Mouse (Mus musculus) cerebellum, adult 11-12 months (tissue): ENCODE data around the gene Cyp2b19.
A peak's percentile ranks its signal among the peaks of the same experiment; 100 is the strongest.
"Not testable (repeated sequence)": the region's sequence is repeated elsewhere in the genome, so short reads cannot be mapped to it uniquely, and the experiment has no call there.

Experiments
- DNase-seq: peaks from one replicate; pipeline ENCODE4 v3.0.0; 2022

Cyp2b19 gene

DNA sequence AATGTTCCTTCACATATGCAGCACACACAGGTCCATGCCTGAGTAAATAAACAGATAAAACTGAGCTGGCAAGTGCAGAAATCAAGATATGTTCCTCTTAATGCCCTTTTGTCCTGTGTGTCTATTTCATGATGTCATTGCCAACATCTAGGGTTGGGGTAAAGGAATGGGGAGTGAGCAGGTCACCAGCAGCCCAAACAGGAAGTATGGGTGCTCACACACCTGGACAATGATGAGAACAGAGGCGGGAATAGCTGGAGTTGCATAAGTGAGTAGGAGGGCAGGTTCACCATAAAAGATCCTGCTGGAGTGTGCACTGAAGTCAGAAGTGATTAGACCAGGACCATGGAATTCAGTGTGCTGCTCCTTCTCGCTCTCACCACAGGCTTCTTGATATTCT lies at the start of gene Cyp2b19:
TSS of gene Cyp2b19 (plus strand) at position 301 of the 400 bp plus-strand sequence.
- DNase-seq = no peak

DNA sequence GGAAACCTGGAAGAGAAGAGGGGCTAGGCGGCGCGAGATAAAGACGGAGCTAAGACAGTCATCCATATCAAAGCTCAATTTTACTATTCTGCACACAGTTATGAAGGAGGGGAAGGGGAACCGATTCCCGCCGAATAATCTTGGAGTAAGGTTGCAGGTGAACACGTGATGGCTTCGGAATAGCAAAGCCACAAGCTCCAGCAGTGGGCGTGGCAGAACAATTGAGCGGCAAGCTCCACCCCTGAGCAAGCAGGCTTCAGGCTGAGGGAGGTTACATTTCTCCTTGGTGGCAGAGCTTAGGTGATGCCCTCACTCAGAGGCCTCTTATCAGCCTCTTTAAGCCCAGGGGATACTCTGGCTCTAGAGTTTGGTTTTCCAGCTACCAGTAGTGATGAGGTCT lies 45.9 kb upstream of the Cyp2b19 start:
- DNase-seq = no peak

DNA sequence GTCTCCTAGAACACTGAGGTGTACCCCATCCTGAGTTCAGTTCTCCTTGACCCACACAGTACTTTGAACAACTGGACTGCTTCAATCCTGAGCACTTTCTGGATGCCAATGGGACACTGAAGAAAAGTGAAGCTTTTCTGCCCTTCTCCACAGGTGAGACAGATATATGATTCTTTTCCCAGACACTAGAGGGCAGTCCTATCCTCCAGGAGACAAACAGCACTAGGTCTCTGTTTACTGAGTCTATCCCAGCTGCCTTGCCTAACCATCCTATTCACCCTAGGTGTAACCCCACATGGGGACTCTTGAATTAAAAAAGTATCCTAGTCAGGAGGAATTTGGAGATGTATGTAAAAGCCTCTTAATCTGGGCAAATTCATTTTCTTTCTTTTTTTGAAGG lies 18.0 kb upstream of the Cyp2b19 start:
- no peak for DNase-seq

DNA sequence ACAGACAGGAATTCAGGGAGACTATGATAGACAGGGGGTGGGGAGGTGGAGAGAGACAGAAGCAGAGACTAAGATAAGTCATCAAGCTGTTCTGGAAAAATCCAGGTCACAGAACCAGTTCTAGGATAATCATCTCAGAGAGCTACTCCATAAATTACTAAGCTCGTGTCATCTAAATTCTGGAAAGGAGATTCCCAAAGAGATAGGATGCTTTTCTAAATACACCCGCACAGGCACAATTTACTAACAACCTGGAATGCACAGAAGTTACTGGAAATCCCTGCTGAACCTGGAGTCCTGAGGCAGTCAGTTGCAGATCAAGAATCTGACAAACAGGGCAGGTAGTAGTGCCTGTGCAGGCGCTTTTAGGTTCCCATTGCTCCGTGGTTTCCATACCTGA lies 13.0 kb upstream of the Cyp2b19 start:
- DNase-seq = no peak

DNA sequence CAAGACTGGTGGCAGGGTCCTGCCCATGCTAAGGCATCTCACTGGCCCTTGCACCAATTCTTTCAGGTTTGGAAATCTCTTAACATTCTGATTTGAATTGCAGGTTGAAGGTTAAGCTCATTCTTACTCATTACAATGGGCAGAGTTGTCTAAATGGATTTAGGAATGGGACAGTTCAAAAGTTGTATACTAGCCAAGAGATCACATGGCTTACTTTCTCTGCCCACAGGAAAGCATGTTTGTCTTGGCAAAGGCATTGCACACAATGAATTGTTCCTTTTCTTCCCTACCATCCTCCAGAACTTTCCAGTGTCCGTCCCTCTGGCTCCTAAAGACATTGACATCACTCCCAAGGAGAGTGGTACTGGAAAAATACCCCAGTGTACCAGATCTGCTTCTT lies 11.5 kb upstream of the Cyp2b19 start:
- DNase-seq = no peak

DNA sequence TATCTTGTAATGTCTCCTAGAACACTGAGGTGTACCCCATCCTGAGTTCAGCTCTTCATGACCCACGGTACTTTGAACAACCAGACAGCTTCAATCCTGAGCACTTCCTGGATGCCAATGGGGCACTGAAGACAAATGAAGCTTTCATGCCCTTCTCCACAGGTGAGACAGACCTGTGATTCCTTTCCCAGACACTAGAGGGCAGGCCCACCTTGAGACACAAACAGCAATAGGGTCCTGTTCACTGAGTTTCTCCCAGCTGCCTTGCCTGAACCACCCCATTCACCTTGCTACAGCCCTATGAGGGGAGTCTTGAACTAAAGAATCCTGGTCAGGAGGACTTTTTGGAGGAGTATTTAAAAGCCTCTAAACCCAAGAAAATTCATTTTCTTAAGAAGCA lies 10.1 kb downstream of the Cyp2b19 start:
- DNase-seq = no peak

DNA sequence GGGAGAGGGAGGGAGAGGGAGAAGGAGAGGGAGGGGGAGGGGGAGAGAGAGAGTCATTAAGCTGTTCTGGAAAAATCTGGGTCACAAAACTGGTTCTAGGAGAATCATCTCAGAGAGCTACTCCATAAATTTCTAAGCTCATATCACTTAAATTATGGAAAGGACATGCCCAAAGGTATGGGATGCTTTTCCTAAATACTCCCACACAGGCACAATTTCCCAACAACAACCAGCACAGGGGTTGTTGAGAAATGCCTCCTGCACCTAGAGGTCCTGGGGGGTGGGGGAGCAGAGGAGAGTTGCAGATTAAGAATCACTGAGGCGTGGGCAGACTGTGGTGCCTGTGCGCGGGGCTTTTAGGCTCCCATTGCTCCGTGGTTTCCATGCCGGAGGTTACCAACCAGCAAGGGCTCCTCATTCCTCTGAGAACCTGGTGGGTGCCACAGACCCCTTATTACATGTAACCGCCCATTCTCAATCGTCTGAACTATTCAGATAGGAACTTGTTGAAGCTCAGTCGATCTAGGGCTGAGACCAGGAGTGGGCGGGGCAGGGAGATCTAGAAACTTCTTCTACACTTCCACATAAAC lies 13.0 kb downstream of the Cyp2b19 start:
- DNase-seq = no peak

DNA sequence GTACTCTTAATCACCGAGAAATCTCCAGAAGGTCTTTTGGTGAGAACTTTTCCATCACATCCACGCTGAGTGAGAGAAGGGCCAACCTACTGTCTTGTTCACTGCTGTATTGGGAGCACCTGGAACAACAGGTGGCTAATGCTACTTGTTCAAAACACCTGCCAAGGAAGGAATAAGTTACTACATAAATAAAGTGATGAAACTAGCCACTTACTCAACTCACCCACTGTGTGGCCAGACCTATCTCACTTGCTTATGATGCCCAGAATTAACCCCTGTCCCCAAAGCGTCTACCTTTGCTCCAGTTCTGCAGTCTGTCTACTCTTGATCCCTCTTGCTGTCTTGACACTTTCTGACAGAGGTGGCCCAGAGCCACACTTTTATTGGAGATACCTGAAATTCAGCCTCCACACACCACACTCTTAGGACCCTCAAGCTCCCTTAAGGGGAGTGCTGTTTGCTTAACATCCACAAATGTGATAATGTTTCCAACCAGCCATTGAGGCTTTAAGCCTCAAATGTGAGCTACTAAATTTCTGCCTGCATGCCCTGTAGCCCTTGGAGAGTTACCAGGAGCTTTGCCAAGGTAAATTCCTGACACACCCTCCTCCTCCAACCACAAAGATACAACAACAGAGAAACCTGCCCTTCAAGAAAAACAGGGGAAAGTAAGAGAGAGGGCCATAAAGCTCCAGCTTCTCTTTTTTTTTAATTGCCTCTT lies 16.1 kb downstream of the Cyp2b19 start:
- no peak for DNase-seq

DNA sequence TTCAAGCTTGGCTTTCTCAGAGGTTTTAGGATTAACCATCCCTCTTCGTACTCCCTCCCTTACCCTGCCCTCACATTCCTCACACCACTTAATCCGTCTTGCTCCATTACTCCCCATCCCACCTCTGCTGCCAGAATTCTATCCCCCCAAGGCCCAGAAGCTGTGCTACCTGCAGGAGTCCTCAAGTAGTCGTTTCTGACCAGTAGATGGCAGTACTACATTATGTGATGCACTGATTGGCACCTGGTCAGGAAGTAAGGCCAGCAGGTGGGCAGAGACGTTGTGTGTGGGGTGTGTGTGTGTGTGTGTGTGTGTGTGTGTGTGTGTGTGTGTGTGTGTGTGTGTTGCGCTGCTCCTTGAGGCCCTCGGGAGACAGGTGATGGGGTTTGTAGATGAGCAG lies 18.9 kb downstream of the Cyp2b19 start:
- no peak for DNase-seq

DNA sequence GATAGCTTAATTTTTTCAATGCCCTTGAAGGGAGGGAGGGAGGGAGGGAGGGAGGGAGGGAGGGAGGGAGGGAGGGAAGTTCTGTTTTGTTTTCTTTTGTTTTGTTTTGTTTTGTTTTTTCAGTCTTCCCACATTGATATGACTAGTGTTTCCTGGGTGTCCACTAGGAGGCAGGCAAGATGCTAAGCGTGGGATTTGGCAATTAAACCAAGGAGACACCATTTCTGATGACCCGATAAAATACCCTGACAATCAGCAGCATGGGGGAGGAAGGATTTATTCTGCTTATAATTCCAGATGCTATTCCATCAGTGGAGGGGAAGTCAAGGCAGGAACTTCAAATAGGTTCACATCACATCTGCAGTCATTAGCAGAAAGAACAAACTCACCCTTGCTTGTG lies 20.9 kb downstream of the Cyp2b19 start:
- no peak for DNase-seq

DNA sequence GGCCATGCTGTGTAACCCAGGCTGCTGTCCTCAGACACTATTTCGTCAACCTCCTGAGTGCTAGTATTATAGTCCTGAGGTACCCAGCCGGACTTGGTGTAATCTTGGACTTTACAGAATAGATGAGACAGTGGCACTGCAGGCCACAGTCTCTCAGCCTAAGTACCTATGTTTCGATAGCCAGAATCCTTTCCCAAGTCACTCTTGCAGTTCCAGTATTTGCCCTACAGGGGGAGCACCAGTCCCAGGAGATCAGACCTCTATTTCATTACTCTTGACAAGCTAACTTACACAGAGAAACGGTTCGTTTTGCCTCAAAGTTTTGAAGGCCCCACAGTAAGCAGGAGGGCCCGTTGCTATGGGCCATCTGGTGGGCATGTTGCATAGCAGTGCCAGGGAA lies 21.5 kb downstream of the Cyp2b19 start:
- no peak for DNase-seq

DNA sequence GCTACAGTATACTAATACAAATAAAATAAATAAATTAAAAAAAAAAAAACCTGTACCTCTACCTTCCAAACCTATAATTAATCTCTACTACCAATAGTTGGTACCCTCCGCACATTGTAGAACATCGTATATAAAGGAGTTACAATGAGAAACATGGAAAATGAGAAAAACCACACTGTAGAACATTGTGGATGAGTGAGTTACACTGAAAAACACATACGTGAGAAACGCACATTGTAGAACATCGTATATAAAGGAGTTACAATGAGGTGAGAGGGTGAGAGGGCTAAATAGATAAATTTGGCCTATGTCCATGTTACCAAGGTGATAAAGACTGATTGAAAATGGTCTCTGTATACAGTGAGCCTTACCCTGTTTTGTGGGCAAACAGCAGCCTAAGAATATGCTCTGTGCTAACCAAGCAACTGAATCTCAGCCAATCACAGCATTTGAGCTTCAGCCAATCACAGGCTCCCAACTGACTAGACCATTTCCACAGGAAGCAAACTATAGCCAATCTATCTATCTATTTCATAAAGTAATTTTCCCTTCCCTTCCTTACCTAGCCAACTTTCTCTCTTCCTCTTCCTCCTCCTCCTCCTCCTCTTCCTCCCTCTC lies 23.0 kb downstream of the Cyp2b19 start:
- DNase-seq = no peak

DNA sequence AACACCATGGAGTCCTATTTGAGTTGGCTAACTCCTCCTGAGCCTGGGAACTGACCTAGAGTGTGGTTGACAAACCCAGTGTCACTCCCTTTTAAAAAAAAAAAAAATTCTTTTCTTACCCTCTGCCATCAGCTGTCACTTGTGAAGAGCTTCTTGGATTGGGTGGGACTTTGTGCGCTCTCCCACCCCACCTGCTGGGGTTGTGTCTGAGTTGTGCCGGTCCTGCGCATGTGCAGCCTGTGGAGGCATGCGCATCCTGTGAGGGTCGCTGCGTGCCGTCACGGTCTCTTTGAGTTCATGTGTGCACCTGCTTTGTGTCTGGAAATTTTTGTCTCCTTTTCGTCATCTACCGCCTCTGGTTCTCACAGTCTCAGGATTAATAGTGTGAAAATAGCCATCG lies 23.6 kb downstream of the Cyp2b19 start:
- no peak for DNase-seq

DNA sequence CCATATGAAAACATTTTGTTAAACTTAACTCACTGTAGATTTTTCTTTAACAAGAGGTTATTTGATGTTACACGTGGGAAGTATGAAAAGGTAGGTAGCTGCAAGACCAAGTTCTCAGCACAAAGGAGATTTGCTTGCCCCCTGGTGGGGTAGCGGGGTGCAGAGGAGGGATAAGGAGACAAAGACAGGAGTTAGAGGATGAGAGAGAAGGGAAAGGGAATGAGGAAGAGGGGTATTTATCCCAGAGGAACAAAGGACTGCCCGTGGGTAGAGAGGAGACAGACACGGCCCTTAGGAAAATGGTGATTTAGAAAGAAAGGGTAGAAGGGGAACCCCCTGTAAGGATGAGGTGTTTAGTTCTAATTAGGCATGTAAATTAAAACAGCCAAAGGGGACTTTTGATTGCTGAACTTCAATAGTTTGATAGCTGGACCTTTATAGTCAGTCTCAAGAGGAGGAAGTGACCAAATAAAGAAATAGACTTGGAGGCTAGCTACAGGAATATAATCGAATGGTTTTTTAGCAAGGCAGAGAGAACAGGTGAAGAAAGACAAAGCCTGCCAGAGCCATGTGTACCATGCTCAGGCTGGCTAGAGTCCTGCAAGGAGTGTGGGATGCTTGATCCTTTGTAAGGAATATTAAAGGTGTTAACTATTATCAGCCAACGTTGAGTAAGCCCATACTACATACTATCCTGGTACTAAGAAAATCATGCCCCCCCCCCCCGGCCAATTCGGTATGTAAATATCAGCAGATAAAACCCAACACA lies 24.2 kb downstream of the Cyp2b19 start:
- DNase-seq = no peak

DNA sequence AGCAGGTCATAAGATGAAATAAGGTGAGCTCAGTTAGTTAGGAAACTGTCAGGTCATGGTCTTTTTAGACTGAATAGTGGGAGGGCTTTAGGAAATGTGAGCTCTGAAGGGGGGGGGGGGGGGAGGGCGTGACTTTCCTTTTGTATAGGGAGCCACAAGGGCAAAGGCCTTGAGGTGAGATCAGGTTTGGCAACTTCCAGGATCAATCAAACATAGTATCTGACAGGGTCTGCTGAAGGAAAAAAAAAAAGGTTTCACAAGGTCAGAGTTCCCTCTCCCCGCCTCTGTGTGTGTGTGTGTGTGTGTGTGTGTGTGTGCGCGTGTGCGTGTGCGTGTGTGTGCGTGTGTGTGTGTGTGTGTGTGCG lies 24.8 kb downstream of the Cyp2b19 start:
- DNase-seq = no peak

DNA sequence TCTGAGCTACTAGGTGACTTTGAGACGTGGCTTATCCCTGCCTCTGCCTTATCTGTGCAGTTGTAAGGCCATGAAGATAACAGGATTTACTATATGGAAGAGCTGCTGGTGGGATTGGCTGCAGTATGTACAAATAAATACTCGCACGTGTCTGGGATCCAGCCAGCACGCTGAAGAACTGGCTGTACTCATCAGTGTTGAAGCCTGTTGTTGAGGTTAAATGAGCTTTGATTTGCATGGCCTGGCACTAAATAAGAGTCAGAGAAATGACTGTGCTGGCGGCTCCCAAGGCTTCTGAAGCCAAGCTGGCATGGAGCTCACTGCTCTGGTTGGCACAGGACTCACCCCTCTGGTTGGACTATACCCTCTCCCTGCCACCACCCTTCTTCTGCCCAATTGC lies 26.2 kb downstream of the Cyp2b19 start:
- peak; percentile 13 for DNase-seq

DNA sequence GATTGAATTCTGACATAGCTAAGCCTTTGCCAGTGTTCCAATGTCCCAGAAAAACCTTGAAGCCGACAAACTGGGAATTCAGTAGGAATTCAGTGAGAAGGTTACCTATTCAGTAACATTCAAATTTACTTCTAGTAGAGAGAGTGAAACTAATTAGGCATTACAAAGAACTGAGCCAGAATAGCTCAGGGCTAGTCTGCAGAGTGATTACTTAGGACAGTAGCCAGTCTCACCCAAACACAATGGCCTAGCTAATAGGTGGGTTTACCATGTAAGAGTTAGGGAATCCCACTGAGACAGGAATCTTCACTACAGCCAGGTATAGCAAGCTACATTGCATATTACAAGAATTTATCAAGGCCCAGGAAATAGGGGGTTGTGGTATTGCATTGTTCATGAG lies 29.1 kb downstream of the Cyp2b19 start:
- not testable (repeated sequence) for DNase-seq

DNA sequence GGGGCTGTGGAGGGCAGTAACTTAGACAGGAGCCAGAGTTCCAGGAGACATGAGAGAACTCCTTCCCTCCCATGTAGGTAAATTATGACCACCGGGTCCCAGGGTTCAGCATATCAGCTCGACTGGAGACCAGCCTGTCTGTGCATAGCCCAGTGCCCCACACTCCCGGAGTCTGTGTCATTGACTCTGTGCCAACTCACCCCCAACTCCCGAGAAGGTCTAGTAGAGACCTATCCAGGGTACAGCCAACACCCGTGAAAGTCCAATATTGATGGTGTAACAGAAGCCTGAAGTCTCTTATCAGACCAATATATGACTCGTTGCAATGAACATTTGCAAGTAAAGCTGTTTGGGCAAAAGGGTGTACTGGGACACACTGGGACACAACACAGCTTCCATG lies 33.0 kb downstream of the Cyp2b19 start:
- no peak for DNase-seq

DNA sequence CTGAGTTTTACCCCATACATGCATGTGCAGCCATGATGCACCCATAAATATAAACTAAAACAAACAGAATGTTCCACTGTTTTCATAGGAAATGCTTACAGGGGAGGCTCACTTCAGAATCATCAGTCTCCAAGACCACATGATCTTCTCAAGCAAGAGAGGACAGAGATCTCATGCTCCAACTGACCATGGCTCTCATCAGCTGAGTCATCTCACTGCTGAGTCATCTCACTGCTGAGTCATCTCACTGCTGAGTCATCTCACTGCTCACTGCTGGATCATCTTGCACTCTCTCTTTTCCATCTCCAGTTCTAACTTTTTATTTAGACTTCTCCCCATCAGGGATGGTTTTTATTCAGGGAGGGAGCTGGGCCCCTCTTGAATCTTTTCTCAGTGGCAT lies 43.2 kb downstream of the Cyp2b19 start:
- no peak for DNase-seq

DNA sequence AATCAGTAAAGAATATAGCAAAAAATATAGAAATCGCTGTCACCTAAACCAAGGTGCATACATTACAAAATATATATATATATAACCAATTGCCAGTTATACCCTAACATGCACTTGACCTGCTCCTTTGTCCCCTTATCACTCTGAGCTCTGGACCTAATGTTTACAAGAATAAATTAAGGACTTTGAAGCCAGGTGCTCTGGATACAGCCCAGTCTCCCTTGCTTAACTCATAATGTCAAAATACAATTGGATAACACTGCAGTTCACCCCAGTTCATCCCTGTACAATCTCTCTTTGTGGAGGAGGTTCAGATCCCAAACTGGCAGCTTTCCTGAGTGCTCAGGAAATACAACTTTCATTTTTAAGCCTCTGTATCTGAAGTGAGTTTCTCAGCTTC lies 44.1 kb downstream of the Cyp2b19 start:
- DNase-seq = no peak

DNA sequence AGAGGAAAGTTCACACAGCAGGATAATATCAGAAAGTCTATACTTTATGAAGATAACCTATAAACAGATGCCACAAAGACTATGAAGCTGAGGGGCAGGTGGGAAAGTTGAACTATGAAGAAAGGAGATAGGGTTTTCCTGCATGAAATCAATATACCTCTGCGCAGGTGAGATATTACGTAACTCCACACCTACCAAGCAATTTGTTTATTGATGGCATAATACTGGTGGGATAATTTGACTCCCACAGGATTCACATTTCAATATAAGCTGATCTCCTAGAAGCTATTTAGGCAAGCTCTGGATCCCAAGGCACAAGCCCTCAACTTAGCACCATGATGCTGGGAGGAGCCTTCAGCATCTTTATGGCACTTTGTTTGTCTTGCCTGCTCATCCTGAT lies 51.6 kb downstream of the Cyp2b19 start, which contains the start of gene Cyp2g1:
TSS of gene Cyp2g1 (plus strand) at position 301 of the 400 bp plus-strand sequence.
- DNase-seq = no peak
